Mouse (Mus musculus) left cerebral cortex, adult 2 months (tissue): ENCODE data around the gene 4931406C07Rik. TPM values are rescaled to one million over a fixed set of nuclear protein-coding genes. Genes with fewer than 3 reads are reported as not detected.

Experiments
- DNase-seq, 2 experiments: peaks; one replicate each; pipeline ENCODE4 v3.0.0; 2021 to 2022; ENCODE audit warnings: low spot score in 2 of 2, mixed read lengths in 1 of 2; ENCODE audit errors: extremely low spot score in 1 of 2
- H3K27ac ChIP-seq: fragments of 200-600 bp; 2 replicates; pipeline ENCODE4 v1.8.1; 2022
- H3K4me3 ChIP-seq: fragments of 200-600 bp; 2 replicates; pipeline ENCODE4 v1.8.1; 2022
- CTCF ChIP-seq: fragments of 200-600 bp; IDR thresholded peaks from 2 replicates; pipeline ENCODE4 v1.8.1; 2022; ENCODE audit warnings: antibody characterized with exemption, mild to moderate bottlenecking, moderate library complexity
- intact Hi-C: fragments of 180-260 bp; cut with DNase I; formaldehyde crosslinking; loops from one replicate; pipeline ENCODE4 v1.15.1; 2025
- total RNA-seq, 2 experiments: library from RNA; stranded (reverse); gene quantifications; 2 replicates each; pipeline ENCODE4 v1.2.3; 2021

Gene 4931406C07Rik
- total RNA-seq, 2 experiments from 2014 or later = 17.6 to 19.2 TPM

GRCm38 (mm10) chr9:15250376-15250775, 55.9 kb downstream of the 4931406C07Rik start:
- intact Hi-C loops = no loop called here
- no peak overlapping the region for H3K27ac ChIP-seq
- no peak for DNase-seq
- TF ChIP-seq CTCF = no peak
- no peak overlapping the region for H3K4me3 ChIP-seq

- Histone ChIP-seq H3K27ac (no peak overlapping the region), H3K4me3 (no peak overlapping the region)
- intact Hi-C loops = no loop called here
- no peak for DNase-seq
- TF ChIP-seq CTCF = no peak
Measured at GRCm38 (mm10) chr9:15245319-15246075, 60.8 kb downstream of the 4931406C07Rik start.

GRCm38 (mm10) chr9:15242130-15242529, 64.1 kb downstream of the 4931406C07Rik start:
- no peak for TF ChIP-seq CTCF
- intact Hi-C loops = no loop called here
- H3K27ac ChIP-seq = no peak overlapping the region
- DNase-seq = no peak
- no peak overlapping the region for H3K4me3 ChIP-seq

GRCm38 (mm10) chr9:15241596-15241939, 64.7 kb downstream of the 4931406C07Rik start:
- TF ChIP-seq CTCF = peak; percentile 47
- intact Hi-C loops = no loop called here
- Histone ChIP-seq H3K27ac (no peak overlapping the region), H3K4me3 (no peak overlapping the region)
- peak; percentile 35 to 47 for DNase-seq

- TF ChIP-seq CTCF = no peak
- intact Hi-C loops = no loop called here
- H3K4me3 ChIP-seq = no peak overlapping the region
- no peak for DNase-seq
- H3K27ac ChIP-seq = no peak overlapping the region
Measured at GRCm38 (mm10) chr9:15240863-15241595, 65.2 kb downstream of the 4931406C07Rik start.

- intact Hi-C loops = no loop called here
- Histone ChIP-seq H3K4me3 (no peak overlapping the region), H3K27ac (no peak overlapping the region)
- TF ChIP-seq CTCF = no peak
- peak in 1 of 2 experiments; percentile 5 for DNase-seq
Measured at GRCm38 (mm10) chr9:15240006-15240405, 66.2 kb downstream of the 4931406C07Rik start.

GRCm38 (mm10) chr9:15239042-15239925, 67.0 kb downstream of the 4931406C07Rik start, which contains the start of gene Vstm5:
Vstm5 (plus strand) TSS chr9:15239045.
- intact Hi-C loops = no loop called here
- peak; percentile 38 to 44 for DNase-seq
- peak within 1 kb of the TSS; percentile 53 for H3K27ac ChIP-seq

GRCm38 (mm10) chr9:15238297-15238990, 67.8 kb downstream of the 4931406C07Rik start:
- intact Hi-C loops = no loop called here
- no peak for TF ChIP-seq CTCF
- peak overlapping the region; percentile 49 for H3K4me3 ChIP-seq
- peak overlapping the region; percentile 53; the same call in 1 of the 2 replicates for H3K27ac ChIP-seq
- no peak for DNase-seq

More at GRCm38 (mm10) chr9:15239042-15239925, 67.0 kb downstream of the 4931406C07Rik start, which contains the start of gene Vstm5:
- no peak; the same call in 1 of the 2 replicates for TF ChIP-seq CTCF
- peak within 1 kb of the TSS; percentile 49 for H3K4me3 ChIP-seq

- Histone ChIP-seq H3K27ac (no peak overlapping the region), H3K4me3 (no peak overlapping the region)
- intact Hi-C loops = no loop called here
- TF ChIP-seq CTCF = no peak
- DNase-seq = no peak
Measured at GRCm38 (mm10) chr9:15237516-15238296, 68.5 kb downstream of the 4931406C07Rik start.

- DNase-seq = no peak
- no peak for TF ChIP-seq CTCF
- intact Hi-C loops = no loop called here
- Histone ChIP-seq H3K27ac (no peak overlapping the region), H3K4me3 (no peak overlapping the region)
Measured at GRCm38 (mm10) chr9:15235986-15236385, 70.3 kb downstream of the 4931406C07Rik start.
